Mouse (Mus musculus): ENCODE results near the gene Fau.

- no peak for TF ChIP-seq CTCF (IDR thresholded peaks at IDR 0.05; ENCODE audit: borderline replicate concordance, control insufficient read depth, extremely low read depth, insufficient read depth, low read length, poor library complexity)
- no peak for TF ChIP-seq POLR2A (IDR thresholded peaks at IDR 0.05; ENCODE audit: control insufficient read depth, extremely low read depth, insufficient read depth, low read length, poor library complexity)
Observed at GRCm38 (mm10) chr19:6058513-6058912, 869 bp downstream of the Fau start.

Measured in thymus, adult 2 months (tissue).